Mouse (Mus musculus): ENCODE data around the gene Cda.
"Not testable (repeated sequence)": the region's sequence is repeated elsewhere in the genome, so short reads cannot be mapped to it uniquely, and the experiment has no call there.

The Cda gene

DNA sequence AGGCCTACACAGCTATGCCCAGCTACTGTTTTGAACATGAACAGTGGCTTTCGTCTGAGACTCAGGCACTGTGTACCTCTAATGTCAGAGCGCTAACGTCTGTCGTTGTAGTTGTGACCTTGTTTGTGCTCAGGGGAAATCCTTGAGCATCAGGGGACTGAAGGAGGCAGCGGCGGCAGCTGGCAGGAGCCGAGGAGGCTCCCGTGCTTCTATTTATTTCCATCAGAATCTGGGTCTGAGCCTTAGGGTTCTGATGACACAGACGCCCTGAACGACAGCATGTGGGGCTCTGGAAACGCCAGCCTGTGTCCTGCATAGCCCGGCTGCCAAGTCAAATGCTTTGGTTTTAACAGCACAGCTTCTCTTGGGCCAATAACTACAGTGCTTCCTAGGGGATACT, 32.8 kb downstream of the Cda start:
- no peak for DNase-seq (ENCODE audit: low spot score in 2 of 2)

GRCm38 (mm10) chr4:138333135-138333534, 34.7 kb downstream of the Cda start:
- DNase-seq (ENCODE audit: low spot score in 2 of 2) = no peak

DNA sequence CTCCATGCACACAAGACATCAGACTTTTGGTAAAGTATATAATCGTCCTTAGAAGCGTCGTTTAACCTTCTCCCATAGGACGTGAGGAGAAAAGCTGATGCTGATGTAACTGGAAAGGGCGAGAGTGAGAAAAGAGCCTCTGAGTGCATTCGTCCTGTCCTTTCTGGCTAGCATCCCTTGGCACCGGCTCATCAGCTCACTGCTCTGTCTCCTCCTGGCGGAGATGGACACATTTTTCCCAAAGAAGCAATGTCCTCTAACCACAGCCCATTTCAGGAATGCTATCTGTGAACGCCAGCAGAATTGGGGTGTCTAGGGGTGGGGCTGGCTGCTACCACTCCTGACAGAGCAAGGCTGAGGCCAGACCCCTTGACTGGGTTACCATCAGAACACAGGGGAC, 36.1 kb downstream of the Cda start:
- no peak for DNase-seq (ENCODE audit: low spot score in 2 of 2)

DNA sequence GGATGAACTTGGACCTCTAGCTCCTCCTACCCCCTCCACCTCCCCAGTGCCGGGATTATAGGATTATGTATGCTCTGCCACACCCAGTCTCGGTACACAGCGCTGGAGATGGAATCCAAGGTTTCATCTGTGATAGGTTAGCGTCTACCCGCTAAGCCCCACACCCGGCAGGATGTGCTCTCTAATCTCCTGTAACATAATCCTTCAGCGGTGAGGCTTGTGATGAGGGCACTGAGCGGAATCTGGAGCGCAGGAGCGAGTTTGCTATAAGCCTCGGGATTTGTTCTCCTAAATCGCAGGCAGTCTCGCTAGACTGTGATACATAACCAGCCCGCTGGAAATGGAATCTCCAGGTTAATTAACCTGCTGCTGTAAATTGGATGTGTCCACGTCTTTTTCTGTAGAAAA, 37.5 kb downstream of the Cda start:
- no peak for DNase-seq (ENCODE audit: low spot score in 2 of 2)

GRCm38 (mm10) chr4:138327891-138328470, 39.8 kb downstream of the Cda start:
- DNase-seq (ENCODE audit: low spot score in 2 of 2) = no peak

DNA sequence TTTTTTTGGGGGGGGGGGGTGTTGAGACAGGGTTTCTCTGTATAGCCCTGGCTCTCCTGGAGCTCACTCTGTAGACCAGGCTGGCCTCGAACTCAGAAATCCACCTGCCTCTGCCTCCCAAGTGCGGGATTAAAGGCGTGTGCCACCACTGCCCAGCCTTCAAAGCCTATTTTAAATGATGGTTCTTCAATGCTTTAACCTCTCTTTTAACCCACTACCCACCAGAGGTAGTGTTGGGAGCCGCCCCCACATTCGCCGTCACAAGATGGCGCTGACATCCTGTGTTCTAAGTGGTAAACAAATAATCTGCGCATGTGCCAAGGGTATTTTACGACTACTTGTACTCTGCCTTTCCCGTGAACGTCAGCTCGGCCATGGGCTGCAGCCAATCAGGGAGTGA, 40.6 kb downstream of the Cda start:
- not testable (repeated sequence) for DNase-seq (ENCODE audit: low spot score in 2 of 2)

GRCm38 (mm10) chr4:138326077-138326695, 41.6 kb downstream of the Cda start, which contains the start of gene Pink1:
Gene Pink1, minus strand, starts transcription at chr4:138326307.
- peak; percentile 89 to 91 for DNase-seq (ENCODE audit: low spot score in 2 of 2)

GRCm38 (mm10) chr4:138325466-138326076, 42.2 kb downstream of the Cda start:
- peak; percentile 94 for DNase-seq (ENCODE audit: low spot score in 2 of 2)

- DNase-seq (ENCODE audit: low spot score in 2 of 2) = no peak
These were observed 43.3 kb downstream of the Cda start for GRCm38 (mm10) chr4:138324451-138324850.

DNA sequence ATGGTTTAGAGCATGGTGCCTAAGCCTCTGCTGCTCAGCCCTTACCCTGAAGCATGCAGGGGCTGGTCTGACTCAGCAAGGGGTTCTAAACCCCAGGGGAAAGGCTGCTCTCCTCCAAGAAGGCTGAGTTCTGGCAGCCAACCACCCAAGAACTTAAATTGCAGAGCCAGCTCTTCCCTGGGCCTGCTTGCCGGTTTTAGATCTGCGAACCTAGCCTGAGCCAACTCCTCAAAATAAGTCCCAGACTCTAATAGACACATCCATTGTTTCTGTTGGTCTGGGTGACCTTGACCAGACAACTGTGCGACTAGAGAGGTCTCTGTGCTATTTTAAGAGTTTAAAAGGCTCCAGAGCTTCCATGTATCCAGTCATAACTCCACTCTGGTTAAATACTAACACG, 44.0 kb downstream of the Cda start:
- DNase-seq (ENCODE audit: low spot score in 2 of 2) = no peak

GRCm38 (mm10) chr4:138322692-138323091, 45.1 kb downstream of the Cda start:
- DNase-seq (ENCODE audit: low spot score in 2 of 2) = no peak

GRCm38 (mm10) chr4:138321488-138321887, 46.3 kb downstream of the Cda start:
- DNase-seq (ENCODE audit: low spot score in 2 of 2) = no peak

DNA sequence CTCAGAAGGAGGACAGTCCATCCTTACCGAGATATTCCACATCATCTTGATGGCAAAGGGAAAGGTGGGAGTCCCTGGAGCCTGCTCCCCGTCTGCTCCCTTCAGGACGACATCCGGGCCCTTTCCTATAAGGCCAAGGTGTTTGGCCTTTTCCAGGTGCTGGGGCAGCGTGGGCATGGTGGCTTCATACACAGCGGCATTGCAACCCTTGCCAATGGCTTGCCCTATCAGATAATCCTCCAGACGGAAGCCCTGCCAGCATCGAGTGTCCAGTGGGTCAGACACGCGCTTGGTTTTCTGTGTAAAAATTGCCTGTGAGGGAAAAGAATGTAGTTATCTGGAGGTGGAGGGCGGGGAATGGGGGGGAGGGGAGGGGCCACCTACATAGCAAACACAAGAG, 47.1 kb downstream of the Cda start:
- no peak for DNase-seq (ENCODE audit: low spot score in 2 of 2)

GRCm38 (mm10) chr4:138319508-138319907, 48.3 kb downstream of the Cda start:
- peak; percentile 79 to 84 for DNase-seq (ENCODE audit: low spot score in 2 of 2)

DNA sequence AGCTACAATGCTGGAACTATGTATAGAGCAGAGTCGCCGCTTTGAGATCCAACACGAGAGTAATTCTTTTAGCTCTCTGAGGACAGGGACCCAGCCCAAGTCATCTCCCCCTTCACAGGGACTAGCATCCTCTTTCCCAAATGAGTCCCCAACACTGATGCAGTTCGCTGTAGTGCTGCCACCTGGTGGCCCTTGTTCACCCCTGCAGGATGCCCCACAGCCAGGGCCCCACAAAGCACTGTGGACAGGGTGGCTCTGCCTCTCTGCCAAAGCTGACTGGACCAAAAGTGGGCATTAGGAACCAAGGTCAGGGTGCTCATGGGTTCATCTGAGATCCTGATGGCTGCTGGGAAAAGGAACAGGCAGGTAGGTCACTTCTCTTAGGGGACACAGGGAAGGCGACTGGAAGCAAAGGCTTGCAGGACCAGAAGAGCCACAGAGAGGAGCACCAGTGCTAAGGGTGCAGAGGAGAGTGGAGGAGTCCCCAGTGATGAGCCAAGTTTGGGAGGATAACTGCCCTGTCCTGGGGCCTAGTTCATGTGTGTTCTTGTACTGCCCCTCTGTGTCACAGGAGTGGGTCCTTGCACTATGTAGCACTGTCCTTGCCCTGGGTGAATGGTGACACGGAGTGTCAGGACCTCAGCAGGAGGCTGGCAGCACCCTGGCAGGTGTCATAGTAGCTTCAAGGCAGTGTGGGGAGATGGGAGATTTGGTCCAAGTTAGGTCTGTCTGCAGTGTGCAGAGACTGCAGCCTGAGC, 49.1 kb downstream of the Cda start:
- DNase-seq (ENCODE audit: low spot score in 2 of 2) = peak; percentile 54 to 58

- DNase-seq (ENCODE audit: low spot score in 2 of 2) = no peak
These were observed 51.4 kb downstream of the Cda start for GRCm38 (mm10) chr4:138316369-138316768.

DNA sequence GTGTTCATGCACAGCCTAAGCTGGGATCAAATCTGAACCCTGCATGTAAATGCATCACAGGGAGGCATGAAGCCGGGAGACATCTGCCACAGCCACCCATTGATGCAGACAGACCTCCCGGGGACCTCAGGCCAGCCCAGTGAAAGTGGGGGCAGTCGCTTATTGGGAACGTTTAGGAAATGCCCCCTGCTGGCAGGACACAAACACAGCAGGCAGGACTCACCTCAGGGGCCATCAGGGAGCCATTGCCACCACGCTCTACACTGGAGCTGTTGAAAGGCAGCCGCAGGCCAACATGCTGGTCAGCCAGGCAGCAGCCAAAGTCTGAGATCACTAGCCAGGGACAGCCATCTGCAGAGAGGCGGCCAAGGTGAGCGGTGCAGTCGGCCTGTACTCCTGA, 52.0 kb downstream of the Cda start:
- peak in 1 of 2 experiments; percentile 39 for DNase-seq (ENCODE audit: low spot score in 2 of 2)

DNA sequence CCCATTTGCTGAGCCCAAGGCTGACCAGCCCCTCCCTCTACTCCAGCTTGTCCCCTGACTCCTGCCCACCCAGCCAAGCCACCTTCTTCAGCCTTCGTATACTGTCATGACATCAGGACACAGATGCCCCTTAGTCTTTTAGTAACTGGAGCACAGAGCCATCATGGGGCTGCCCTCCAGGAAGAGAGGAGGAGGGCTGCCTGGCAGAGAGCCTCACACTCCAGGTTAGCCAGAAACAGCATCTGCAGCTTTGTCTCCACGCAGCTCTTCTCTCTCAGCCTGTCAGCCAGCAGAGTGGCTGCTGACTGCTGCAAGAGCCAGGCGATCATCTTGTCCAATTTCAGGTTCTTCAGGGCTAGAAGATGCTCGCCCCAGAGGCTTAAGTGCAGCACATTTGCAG, 54.0 kb downstream of the Cda start:
- no peak for DNase-seq (ENCODE audit: low spot score in 2 of 2)

DNA sequence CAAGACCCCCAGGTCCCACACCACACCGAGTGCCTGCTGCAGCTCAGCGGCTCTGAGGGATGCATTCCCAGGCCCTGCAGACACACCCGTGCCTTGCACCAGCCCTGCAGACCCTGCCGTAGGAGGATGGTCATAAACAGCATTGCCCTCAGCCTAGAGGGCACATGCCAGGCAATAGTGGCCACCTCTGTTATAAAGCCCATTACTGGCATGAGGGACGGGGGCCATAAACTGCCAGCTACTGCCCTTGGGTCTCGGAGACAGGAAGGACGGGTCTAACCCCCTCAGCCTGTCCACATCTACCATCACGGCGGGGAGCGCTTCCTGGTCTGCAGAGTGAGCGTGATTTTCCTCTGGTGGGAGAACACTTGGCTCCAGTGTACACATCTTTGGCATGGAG, 54.8 kb downstream of the Cda start:
- no peak for DNase-seq (ENCODE audit: low spot score in 2 of 2)

GRCm38 (mm10) chr4:138312105-138312504, 55.7 kb downstream of the Cda start:
- no peak for DNase-seq (ENCODE audit: low spot score in 2 of 2)

GRCm38 (mm10) chr4:138311595-138311994, 56.2 kb downstream of the Cda start:
- peak in 1 of 2 experiments; percentile 55 for DNase-seq (ENCODE audit: low spot score in 2 of 2)

GRCm38 (mm10) chr4:138310311-138310910, 57.4 kb downstream of the Cda start:
- DNase-seq (ENCODE audit: low spot score in 2 of 2) = no peak
